Mouse (Mus musculus): ENCODE measurements around the gene Gng3. TPM values are rescaled to one million over a fixed set of nuclear protein-coding genes. Genes with fewer than 3 reads are reported as not detected.
A peak's percentile ranks its signal among the peaks of the same experiment; 100 is the strongest.

Gng3 gene
- polyA plus RNA-seq, 1 experiment from 2014 or later: 526 TPM

DNA sequence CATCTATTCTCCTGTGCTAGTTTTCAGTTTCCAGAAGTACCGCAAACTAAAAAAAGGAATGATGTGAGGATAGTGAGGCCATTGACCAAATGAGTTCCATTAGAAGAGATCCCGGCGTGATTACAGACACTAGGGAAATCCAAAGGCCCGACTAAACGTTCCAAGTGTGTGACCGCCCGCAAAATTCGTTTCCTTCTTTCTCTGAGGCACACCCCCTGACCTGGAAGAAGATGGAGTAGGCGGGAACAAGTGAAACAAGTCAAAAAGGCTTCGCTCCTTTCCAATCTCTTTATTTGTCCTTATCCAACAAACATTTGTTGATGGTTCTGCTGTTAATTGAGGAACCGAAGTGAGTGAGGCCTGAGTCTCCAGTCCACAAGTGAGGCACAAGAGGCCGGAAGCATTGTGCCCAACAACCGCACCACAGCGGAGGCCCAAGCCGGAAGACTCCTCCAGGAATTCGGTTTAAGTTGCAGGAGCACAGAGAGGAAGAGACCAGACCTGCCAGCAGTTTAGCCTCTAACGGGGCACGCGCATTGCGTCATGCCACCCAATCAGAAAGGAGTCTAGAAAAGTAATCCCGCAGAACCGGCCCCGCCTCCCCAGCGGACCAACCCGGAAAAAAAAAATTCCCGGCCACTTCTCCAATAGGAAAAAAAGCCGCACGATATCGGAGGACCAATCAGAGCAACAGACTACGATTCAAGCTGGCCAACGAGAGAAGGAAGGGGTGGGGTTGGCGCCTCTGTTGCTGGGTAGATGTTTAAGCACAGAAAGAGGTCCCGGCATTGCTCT is 20.0 kb downstream of the Gng3 start, which contains the start of gene Ttc9c:
Gene Ttc9c (minus strand): TSS at position 533 of the 795 bp plus-strand sequence.
- Histone ChIP-seq H3K9ac (ENCODE audit: low read depth, low read length) (peak within 1 kb of the TSS; percentile 77), H3K4me1 (ENCODE audit: control insufficient read depth, insufficient read depth, low read depth, low read length) (peaks cover 46% of the 10 kb centered on the region), H3K9me3 (ENCODE audit: control insufficient read depth, low read length) (no peaks in the 10 kb centered on the region), H3K27ac (ENCODE audit: low read depth, low read length) (peak within 1 kb of the TSS; percentile 96), H3K27me3 (replicated peaks; ENCODE audit: control insufficient read depth, insufficient read depth, low read length) (no peaks in the 10 kb centered on the region), H3K36me3 (ENCODE audit: control insufficient read depth, insufficient read depth, low read length) (peaks cover 8% of the 10 kb centered on the region), H3K4me2 (ENCODE audit: low read length) (peak within 1 kb of the TSS; percentile 84), H3K4me3 (ENCODE audit: low read length) (peak within 1 kb of the TSS; percentile 94)
- WGBS: under 1% methylated on average over 33 of the region's 33 CpGs
- peak; percentile 94 for ATAC-seq

DNA sequence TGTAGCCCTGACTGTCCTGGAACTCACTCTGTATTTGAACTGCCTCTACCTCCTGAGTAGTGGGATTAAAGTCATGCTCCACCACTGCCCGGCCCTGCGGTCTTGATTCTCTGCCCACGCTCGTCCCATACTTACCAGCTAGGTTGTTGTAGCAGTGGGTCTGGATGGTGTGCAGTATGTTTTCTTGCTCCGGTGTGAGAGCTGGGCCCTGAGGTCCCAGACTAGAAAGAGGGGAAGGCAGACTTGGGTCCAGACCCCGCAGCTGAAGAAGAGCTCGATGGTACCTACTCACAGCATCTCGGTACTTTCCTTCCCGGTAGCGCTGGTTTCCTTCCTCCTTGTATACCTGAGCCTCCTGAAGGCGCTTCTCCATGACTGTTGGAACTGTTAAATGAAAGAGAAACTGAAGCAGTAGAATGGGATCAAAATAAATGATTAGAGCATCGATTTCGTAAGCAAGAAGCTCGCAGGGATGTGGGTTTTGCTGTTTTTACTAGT is 20.6 kb downstream of the Gng3 start:
- H3K36me3 ChIP-seq (ENCODE audit: control insufficient read depth, insufficient read depth, low read length): peaks cover 5% of the 10 kb centered on the region
- peak overlapping the region; percentile 84 for H3K4me2 ChIP-seq (ENCODE audit: low read length)
- 27% methylated on average over 14 of the region's 14 CpGs for WGBS
- no peaks in the 10 kb centered on the region for H3K27me3 ChIP-seq (replicated peaks; ENCODE audit: control insufficient read depth, insufficient read depth, low read length)
- peak overlapping the region; percentile 96 for H3K27ac ChIP-seq (ENCODE audit: low read depth, low read length)
- H3K4me1 ChIP-seq (ENCODE audit: control insufficient read depth, insufficient read depth, low read depth, low read length): peaks cover 45% of the 10 kb centered on the region
- H3K9ac ChIP-seq (ENCODE audit: low read depth, low read length): peak overlapping the region; percentile 74
- no peaks in the 10 kb centered on the region for H3K9me3 ChIP-seq (ENCODE audit: control insufficient read depth, low read length)
- H3K4me3 ChIP-seq (ENCODE audit: low read length): peak overlapping the region; percentile 94
- ATAC-seq: no peak

DNA sequence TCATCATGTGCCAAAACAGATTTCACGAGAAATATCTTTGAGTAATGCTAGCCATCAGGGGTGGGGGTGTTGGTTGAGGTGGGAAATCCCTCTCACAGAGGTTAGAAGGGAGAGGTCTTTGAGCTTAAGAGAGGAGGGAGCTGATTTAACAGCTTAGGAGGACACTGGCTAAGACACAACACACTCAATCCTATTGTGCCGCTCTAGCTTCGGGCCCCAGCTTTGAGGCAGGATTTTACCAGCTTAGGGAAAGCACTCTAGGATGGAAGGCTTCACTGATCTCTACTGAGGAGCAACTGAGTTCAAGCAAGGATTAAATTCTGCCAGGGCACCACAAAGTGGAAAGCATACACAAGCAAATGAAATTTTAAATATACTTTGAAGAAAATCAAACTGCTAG is 22.0 kb downstream of the Gng3 start:
- Histone ChIP-seq H3K9me3 (ENCODE audit: control insufficient read depth, low read length) (no peaks in the 10 kb centered on the region), H3K36me3 (ENCODE audit: control insufficient read depth, insufficient read depth, low read length) (peaks cover 7% of the 10 kb centered on the region; the same call in 1 of the 2 replicates), H3K27me3 (replicated peaks; ENCODE audit: control insufficient read depth, insufficient read depth, low read length) (no peaks in the 10 kb centered on the region), H3K4me3 (ENCODE audit: low read length) (no peak overlapping the region), H3K27ac (ENCODE audit: low read depth, low read length) (no peak overlapping the region), H3K4me1 (ENCODE audit: control insufficient read depth, insufficient read depth, low read depth, low read length) (peaks cover 31% of the 10 kb centered on the region), H3K9ac (ENCODE audit: low read depth, low read length) (no peak overlapping the region), H3K4me2 (ENCODE audit: low read length) (peak overlapping the region; percentile 6; the same call in 1 of the 2 replicates)
- ATAC-seq: no peak
- 73% methylated on average over 3 of the region's 3 CpGs for WGBS

DNA sequence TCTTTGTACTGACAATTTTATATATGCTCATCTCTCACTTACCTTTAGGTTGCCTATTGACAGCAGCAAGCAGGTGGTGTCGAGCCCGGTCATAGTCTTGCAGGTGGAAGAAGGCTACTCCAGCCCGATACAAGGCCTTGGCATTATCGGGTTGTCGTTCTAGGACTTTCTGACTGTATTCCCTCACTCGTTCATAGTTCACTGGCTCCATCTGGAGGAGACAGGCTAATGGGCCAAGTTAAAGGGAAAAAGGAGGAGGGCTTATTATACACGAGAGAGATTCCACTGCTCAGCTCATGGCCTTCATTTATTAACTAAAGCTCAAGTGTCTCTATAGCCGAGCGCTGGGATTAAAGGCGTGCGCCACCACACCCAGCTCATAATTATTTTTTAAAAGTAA is 23.2 kb downstream of the Gng3 start:
- WGBS: 63% methylated on average over 11 of the region's 11 CpGs
- Histone ChIP-seq H3K36me3 (ENCODE audit: control insufficient read depth, insufficient read depth, low read length) (peaks cover 7% of the 10 kb centered on the region; the same call in 1 of the 2 replicates), H3K9ac (ENCODE audit: low read depth, low read length) (no peak overlapping the region), H3K27ac (ENCODE audit: low read depth, low read length) (no peak overlapping the region), H3K9me3 (ENCODE audit: control insufficient read depth, low read length) (no peaks in the 10 kb centered on the region), H3K4me2 (ENCODE audit: low read length) (no peak overlapping the region), H3K27me3 (replicated peaks; ENCODE audit: control insufficient read depth, insufficient read depth, low read length) (no peaks in the 10 kb centered on the region), H3K4me3 (ENCODE audit: low read length) (no peak overlapping the region), H3K4me1 (ENCODE audit: control insufficient read depth, insufficient read depth, low read depth, low read length) (peaks cover 23% of the 10 kb centered on the region)
- no peak for ATAC-seq

DNA sequence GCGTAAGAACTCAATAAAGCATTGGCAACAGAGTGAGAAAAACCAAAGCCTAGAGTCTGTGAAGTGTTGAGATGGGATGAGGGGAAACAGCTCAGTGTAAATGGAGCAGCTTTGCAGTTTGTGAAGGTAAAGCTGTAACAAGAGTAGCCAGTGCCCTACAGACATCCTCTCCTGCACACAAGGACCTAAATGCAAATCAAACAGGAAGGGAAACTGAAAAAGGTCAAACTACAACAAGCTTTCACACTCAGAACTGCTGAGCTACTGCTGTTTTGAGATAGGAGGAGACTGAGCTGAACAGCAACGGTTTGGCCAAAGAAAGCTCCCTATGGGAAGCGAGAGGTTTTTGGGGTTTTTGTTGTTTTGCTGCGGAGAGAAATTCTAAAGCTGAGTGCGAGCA is 32.2 kb downstream of the Gng3 start:
- Histone ChIP-seq H3K36me3 (ENCODE audit: control insufficient read depth, insufficient read depth, low read length) (peaks cover 16% of the 10 kb centered on the region; the same call in 1 of the 2 replicates), H3K9ac (ENCODE audit: low read depth, low read length) (no peak overlapping the region)
- 94% methylated on average over 5 of the region's 5 CpGs for WGBS

DNA sequence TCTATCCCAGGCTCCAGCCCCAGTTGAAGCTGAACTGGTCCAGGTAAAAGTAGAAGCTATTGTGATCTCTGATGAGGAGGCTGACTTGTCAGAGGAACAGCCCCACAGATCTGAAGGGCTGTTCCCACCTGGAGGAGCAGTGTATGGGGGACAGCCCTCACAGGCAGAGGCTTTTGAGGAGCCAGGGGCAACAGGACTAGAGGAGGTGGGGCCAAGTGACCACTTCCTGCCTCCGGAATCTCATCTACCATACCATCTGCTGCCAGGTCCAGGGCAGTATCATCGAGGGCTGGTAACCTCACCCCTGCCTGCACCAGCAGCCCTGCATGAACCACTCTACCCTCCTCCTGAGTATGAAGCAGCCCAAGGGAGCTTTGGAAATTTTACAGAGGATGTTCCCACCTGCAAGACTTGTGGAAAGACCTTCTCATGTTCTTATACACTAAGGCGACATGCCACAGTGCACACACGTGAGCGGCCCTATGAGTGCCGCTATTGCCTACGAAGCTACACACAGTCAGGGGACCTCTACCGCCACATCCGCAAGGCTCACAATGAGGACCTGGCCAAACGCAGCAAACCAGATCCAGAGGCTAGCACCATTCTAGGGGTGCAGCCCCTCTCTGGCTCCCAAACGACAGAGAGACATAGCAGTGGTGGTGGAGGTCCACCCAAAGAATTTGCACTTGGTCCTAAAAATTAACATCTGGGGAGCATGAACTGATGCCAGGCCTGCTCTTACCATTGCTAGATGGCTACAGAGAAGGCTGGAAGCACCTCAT is 34.9 kb downstream of the Gng3 start:
- no peaks in the 10 kb centered on the region for H3K9me3 ChIP-seq (ENCODE audit: control insufficient read depth, low read length)
- H3K27ac ChIP-seq (ENCODE audit: low read depth, low read length): no peak overlapping the region
- WGBS: 95% methylated on average over 11 of the region's 11 CpGs
- H3K36me3 ChIP-seq (ENCODE audit: control insufficient read depth, insufficient read depth, low read length): peaks cover 10% of the 10 kb centered on the region; the same call in 1 of the 2 replicates
- H3K9ac ChIP-seq (ENCODE audit: low read depth, low read length): no peak overlapping the region; the same call in 1 of the 2 replicates
- H3K4me3 ChIP-seq (ENCODE audit: low read length): no peak overlapping the region
- peaks cover 13% of the 10 kb centered on the region for H3K4me1 ChIP-seq (ENCODE audit: control insufficient read depth, insufficient read depth, low read depth, low read length)
- no peak for ATAC-seq
- H3K4me2 ChIP-seq (ENCODE audit: low read length): no peak overlapping the region
- H3K27me3 ChIP-seq (replicated peaks; ENCODE audit: control insufficient read depth, insufficient read depth, low read length): no peaks in the 10 kb centered on the region

More for the DNA sequence above, 32.2 kb downstream of the Gng3 start:
- no peaks in the 10 kb centered on the region for H3K9me3 ChIP-seq (ENCODE audit: control insufficient read depth, low read length)
- no peak overlapping the region for H3K27ac ChIP-seq (ENCODE audit: low read depth, low read length)
- H3K4me3 ChIP-seq (ENCODE audit: low read length): no peak overlapping the region
- ATAC-seq: no peak
- H3K4me1 ChIP-seq (ENCODE audit: control insufficient read depth, insufficient read depth, low read depth, low read length): peaks cover 13% of the 10 kb centered on the region
- H3K27me3 ChIP-seq (replicated peaks; ENCODE audit: control insufficient read depth, insufficient read depth, low read length): no peaks in the 10 kb centered on the region
- no peak overlapping the region for H3K4me2 ChIP-seq (ENCODE audit: low read length)

DNA sequence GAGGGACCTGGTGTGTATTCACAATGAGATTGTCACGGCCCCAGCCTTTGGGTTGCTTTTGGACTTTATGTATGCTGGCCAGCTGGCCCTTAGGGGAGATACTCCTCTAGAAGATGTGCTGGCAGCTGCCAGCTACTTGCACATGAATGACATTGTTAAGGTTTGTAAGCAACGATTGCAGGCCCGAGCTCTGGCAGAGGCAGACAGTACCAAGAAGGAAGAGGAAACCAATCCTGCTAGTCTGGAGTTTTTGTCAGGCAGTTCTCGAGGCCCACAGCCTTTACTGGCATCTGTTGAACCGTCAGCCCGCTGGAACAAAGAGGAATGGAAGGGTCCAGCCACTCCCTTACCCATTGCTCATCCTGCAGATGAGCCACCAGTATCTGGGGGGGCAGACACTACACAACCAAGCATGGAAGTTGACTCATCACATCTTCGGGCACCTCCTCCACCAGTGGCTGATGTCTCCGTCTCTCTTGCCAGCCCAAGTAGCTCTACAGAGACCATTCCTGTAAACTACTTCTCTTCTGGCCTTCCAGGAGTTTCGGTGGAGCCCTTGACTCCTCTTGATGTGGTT is 35.7 kb downstream of the Gng3 start:
- Histone ChIP-seq H3K27ac (ENCODE audit: low read depth, low read length) (peak overlapping the region; percentile 90), H3K9ac (ENCODE audit: low read depth, low read length) (peak overlapping the region; percentile 69; the same call in 1 of the 2 replicates), H3K4me3 (ENCODE audit: low read length) (peak overlapping the region; percentile 64), H3K9me3 (ENCODE audit: control insufficient read depth, low read length) (no peaks in the 10 kb centered on the region), H3K27me3 (replicated peaks; ENCODE audit: control insufficient read depth, insufficient read depth, low read length) (no peaks in the 10 kb centered on the region), H3K4me1 (ENCODE audit: control insufficient read depth, insufficient read depth, low read depth, low read length) (peaks cover 13% of the 10 kb centered on the region), H3K4me2 (ENCODE audit: low read length) (peak overlapping the region; percentile 84), H3K36me3 (ENCODE audit: control insufficient read depth, insufficient read depth, low read length) (peaks cover 10% of the 10 kb centered on the region; the same call in 1 of the 2 replicates)
- WGBS: 87% methylated on average over 9 of the region's 9 CpGs
- no peak for ATAC-seq

DNA sequence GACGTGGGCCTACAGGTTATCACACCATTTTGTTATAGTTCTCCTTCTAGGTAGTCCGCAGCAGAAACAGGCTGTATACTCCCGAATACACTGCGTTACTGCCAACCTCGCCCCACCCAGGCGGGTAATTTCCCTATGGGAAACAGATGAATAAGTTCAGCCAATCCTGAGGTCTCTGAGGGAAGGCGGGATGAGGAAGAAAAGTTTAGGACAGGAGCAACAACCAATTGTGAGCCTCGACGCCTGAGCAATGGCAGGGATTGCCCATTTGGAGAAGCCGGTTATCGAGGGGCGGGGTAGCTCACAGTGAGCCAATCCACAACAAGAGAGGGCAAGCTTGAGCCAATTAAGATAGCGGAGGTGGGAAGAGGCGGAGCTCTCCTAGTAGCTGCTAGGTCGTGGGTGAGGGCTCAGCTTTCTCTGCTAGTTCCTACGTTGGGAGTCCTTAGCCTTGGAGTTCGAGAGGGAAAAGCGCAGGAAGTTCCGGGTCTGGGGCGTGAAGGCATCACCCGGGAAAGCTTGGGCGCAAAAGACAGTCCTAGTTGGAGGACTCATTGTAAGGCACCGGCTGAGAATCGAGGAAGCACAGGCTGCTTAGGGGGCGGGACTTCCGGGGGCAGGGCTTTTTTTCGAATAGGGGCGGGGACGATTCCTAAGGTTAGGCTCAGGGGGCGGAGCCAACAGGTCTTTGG is 36.7 kb downstream of the Gng3 start, which contains the start of gene Zbtb3:
Gene Zbtb3 (plus strand): TSS at position 426 of the 692 bp plus-strand sequence.
- Histone ChIP-seq H3K4me3 (ENCODE audit: low read length) (peak within 1 kb of the TSS; percentile 64), H3K27ac (ENCODE audit: low read depth, low read length) (peak within 1 kb of the TSS; percentile 90), H3K4me1 (ENCODE audit: control insufficient read depth, insufficient read depth, low read depth, low read length) (peaks cover 20% of the 10 kb centered on the region), H3K9me3 (ENCODE audit: control insufficient read depth, low read length) (no peaks in the 10 kb centered on the region), H3K27me3 (replicated peaks; ENCODE audit: control insufficient read depth, insufficient read depth, low read length) (no peaks in the 10 kb centered on the region), H3K4me2 (ENCODE audit: low read length) (peak within 1 kb of the TSS; percentile 84), H3K9ac (ENCODE audit: low read depth, low read length) (peak within 1 kb of the TSS; percentile 69), H3K36me3 (ENCODE audit: control insufficient read depth, insufficient read depth, low read length) (peaks cover 10% of the 10 kb centered on the region; the same call in 1 of the 2 replicates)
- 0% methylated on average over 30 of the region's 30 CpGs for WGBS
- peak; percentile 98 for ATAC-seq
